Mouse (Mus musculus) forebrain, postnatal 0 days (tissue): ENCODE measurements around the gene Rplp2. TPM values are rescaled to one million over a fixed set of nuclear protein-coding genes. Genes with fewer than 3 reads are reported as not detected.

Source experiments
- ATAC-seq: fragments of 200-750 bp; cut with Nextera tagmentation; 2 replicates; pipeline ENCODE4 v1.8.0; 2017; ENCODE audit warnings: mild to moderate bottlenecking, moderate library complexity
- DNase-seq: peaks from one replicate; pipeline ENCODE4 v3.0.0-alpha.2; 2015
- H3K27ac ChIP-seq: fragments of 300-500 bp; sonication (generic); 2 replicates; pipeline ENCODE4 v1.5.1; 2014; ENCODE audit warnings: low read depth, mild to moderate bottlenecking, antibody characterized with exemption, low read length, moderate library complexity, mixed read lengths
- H3K27me3 ChIP-seq: fragments of 300-500 bp; sonication (generic); 2 replicates; pipeline ENCODE4 v1.6.1; 2014; ENCODE audit warnings: mild to moderate bottlenecking, low read length, mixed read lengths; ENCODE audit not compliant: insufficient read depth
- H3K36me3 ChIP-seq: fragments of 300-500 bp; sonication (generic); 2 replicates; pipeline ENCODE4 v1.6.1; 2014; ENCODE audit warnings: mild to moderate bottlenecking, moderate library complexity; ENCODE audit not compliant: insufficient read depth
- H3K4me1 ChIP-seq: fragments of 300-500 bp; sonication (generic); 2 replicates; pipeline ENCODE4 v1.6.1; 2014; ENCODE audit warnings: antibody characterized with exemption; ENCODE audit not compliant: insufficient read depth
- H3K4me2 ChIP-seq: fragments of 300-500 bp; sonication (generic); 2 replicates; pipeline ENCODE4 v1.6.1; 2014; ENCODE audit warnings: low read depth, mild to moderate bottlenecking, moderate library complexity
- H3K4me3 ChIP-seq: fragments of 300-500 bp; sonication (generic); 2 replicates; pipeline ENCODE4 v1.5.1; 2014; ENCODE audit warnings: low read depth, low read length, mixed read lengths
- H3K9ac ChIP-seq: fragments of 300-500 bp; sonication (generic); 2 replicates; pipeline ENCODE4 v1.6.1; 2014; ENCODE audit warnings: mild to moderate bottlenecking
- H3K9me3 ChIP-seq: fragments of 300-500 bp; sonication (generic); 2 replicates; pipeline ENCODE4 v1.6.1; 2016; ENCODE audit warnings: low read length
- CTCF ChIP-seq: sonication (generic); IDR thresholded peaks from 2 replicates; pipeline ENCODE4 v1.5.1; 2016; ENCODE audit warnings: antibody characterized with exemption, control low read depth, low read depth
- WGBS: fragments of 180-500 bp; shearing (Covaris S2); extraction: QIAGEN DNeasy Blood & Tissue Kit; methylation state at CpG from one replicate; pipeline ENCODE4 v1.1.7; 2014; 5-methylcytosine and 5-hydroxymethylcytosine counted together
- polyA plus RNA-seq: library from polyadenylated mRNA; unstranded; fragments of >200 nt; fragmentation: Nextera tagmentation; extraction: Ambion mirVana; gene quantifications from 2 replicates; pipeline ENCODE4 v1.2.1, GENCODE M21; 2015
- total RNA-seq: library from RNA; depleted of rRNA; stranded (reverse); fragments of >200 nt; gene quantifications from 2 replicates; pipeline ENCODE4 v1.2.3, GENCODE M21; 2014

Rplp2 gene
- total and polyA plus RNA-seq, 2 experiments from 2014 or later: 312 to 868 TPM

- peak overlapping the region; percentile 91 for H3K9ac ChIP-seq
- ATAC-seq (no peak), DNase-seq (no peak)
Measured at GRCm38 (mm10) chr7:141413331-141413730, 33.8 kb upstream of the Rplp2 start.

GRCm38 (mm10) chr7:141413809-141414584 is 33.2 kb upstream of the Rplp2 start, which contains the start of gene Gatd1:
TSS of gene Gatd1 (minus strand) at chr7:141414136.
- under 1% methylated on average over 50 of the region's 56 CpGs for WGBS

More at GRCm38 (mm10) chr7:141413331-141413730, 33.8 kb upstream of the Rplp2 start:
- Histone ChIP-seq H3K4me3 (peak overlapping the region; percentile 71), H3K27ac (peak overlapping the region; percentile 82), H3K27me3 (no peaks in the 10 kb centered on the region), H3K9me3 (no peaks in the 10 kb centered on the region), H3K4me1 (peaks cover 13% of the 10 kb centered on the region; the same call in 1 of the 2 replicates), H3K4me2 (peak overlapping the region; percentile 87), H3K36me3 (peaks cover 13% of the 10 kb centered on the region)
- TF ChIP-seq CTCF: no peak
- WGBS: 5% methylated on average over 16 of the region's 16 CpGs

GRCm38 (mm10) chr7:141416144-141416841 is 30.9 kb upstream of the Rplp2 start:
- no peak overlapping the region for H3K27ac ChIP-seq
- no peak overlapping the region for H3K4me2 ChIP-seq
- no peak for ATAC-seq
- peaks cover 11% of the 10 kb centered on the region; the same call in 1 of the 2 replicates for H3K4me1 ChIP-seq
- H3K9ac ChIP-seq: no peak overlapping the region
- DNase-seq: no peak
- H3K9me3 ChIP-seq: no peaks in the 10 kb centered on the region
- no peak for TF ChIP-seq CTCF
- no peaks in the 10 kb centered on the region for H3K36me3 ChIP-seq
- H3K4me3 ChIP-seq: no peak overlapping the region
- WGBS: 80% methylated on average over 6 of the region's 6 CpGs
- H3K27me3 ChIP-seq: no peaks in the 10 kb centered on the region

More at GRCm38 (mm10) chr7:141413809-141414584, 33.2 kb upstream of the Rplp2 start, which contains the start of gene Gatd1:
- peak within 1 kb of the TSS; percentile 71 for H3K4me3 ChIP-seq
- H3K9ac ChIP-seq: peak within 1 kb of the TSS; percentile 91
- H3K4me1 ChIP-seq: peaks cover 12% of the 10 kb centered on the region; the same call in 1 of the 2 replicates
- H3K27me3 ChIP-seq: no peaks in the 10 kb centered on the region
- DNase-seq (peak; percentile 100), ATAC-seq (peak; percentile 92)
- TF ChIP-seq CTCF: peak; percentile 41
- H3K9me3 ChIP-seq: no peaks in the 10 kb centered on the region
- H3K4me2 ChIP-seq: peak within 1 kb of the TSS; percentile 87
- peaks cover 9% of the 10 kb centered on the region for H3K36me3 ChIP-seq
- peak within 1 kb of the TSS; percentile 82 for H3K27ac ChIP-seq

- Histone ChIP-seq H3K4me1 (peaks cover 7% of the 10 kb centered on the region; the same call in 1 of the 2 replicates), H3K4me2 (no peak overlapping the region), H3K27me3 (no peaks in the 10 kb centered on the region), H3K9ac (no peak overlapping the region), H3K27ac (no peak overlapping the region), H3K4me3 (no peak overlapping the region), H3K36me3 (no peaks in the 10 kb centered on the region), H3K9me3 (no peaks in the 10 kb centered on the region)
- 73% methylated on average over 8 of the region's 8 CpGs for WGBS
- ATAC-seq (no peak), DNase-seq (no peak)
- TF ChIP-seq CTCF: no peak
Measured at GRCm38 (mm10) chr7:141417731-141418681, 29.2 kb upstream of the Rplp2 start.

GRCm38 (mm10) chr7:141418970-141419369 is 28.2 kb upstream of the Rplp2 start:
- peaks cover 3% of the 10 kb centered on the region; the same call in 1 of the 2 replicates for H3K4me1 ChIP-seq
- no peaks in the 10 kb centered on the region for H3K9me3 ChIP-seq
- WGBS: 62% methylated on average over 7 of the region's 7 CpGs
- H3K27ac ChIP-seq: no peak overlapping the region
- H3K36me3 ChIP-seq: no peaks in the 10 kb centered on the region
- ATAC-seq (no peak), DNase-seq (peak; percentile 55)
- H3K9ac ChIP-seq: no peak overlapping the region
- no peak overlapping the region for H3K4me2 ChIP-seq
- H3K27me3 ChIP-seq: no peaks in the 10 kb centered on the region
- H3K4me3 ChIP-seq: no peak overlapping the region
- no peak for TF ChIP-seq CTCF

GRCm38 (mm10) chr7:141420030-141420702 is 27.0 kb upstream of the Rplp2 start:
- ATAC-seq (no peak), DNase-seq (no peak)
- no peaks in the 10 kb centered on the region for H3K9me3 ChIP-seq

More at GRCm38 (mm10) chr7:141420030-141420702, 27.0 kb upstream of the Rplp2 start:
- Histone ChIP-seq H3K4me3 (no peak overlapping the region), H3K27me3 (no peaks in the 10 kb centered on the region), H3K9ac (no peak overlapping the region), H3K36me3 (no peaks in the 10 kb centered on the region), H3K4me2 (no peak overlapping the region), H3K4me1 (no peaks in the 10 kb centered on the region), H3K27ac (no peak overlapping the region)
- WGBS: 87% methylated on average over 9 of the region's 9 CpGs
- TF ChIP-seq CTCF: no peak
